11 mouse cellular contexts compared by ENCODE assay signal in genomic region chr8:122752111-122752721, GRCm38 (mm10). TPM values are rescaled to one million over a fixed set of nuclear protein-coding genes. Genes with fewer than 3 reads are reported as not detected.
DNase-seq lines count a peak whose midpoint lies in the region; ATAC-seq and TF ChIP-seq lines count a peak whose summit lies in the region.
"Had no signal": no experiment of that assay in that cellular context is flagged by ENCODE, and none has a peak within 500 bp of the region (broad histone marks: within the 10 kb centered on the region; RNA-seq: fewer than 3 reads in every experiment).

No protein-coding gene starts in this region.

- no peak overlapping the region; the same call in 1 of the 2 replicates for H3K9ac ChIP-seq in ES-E14 (ENCODE audit: insufficient read depth, low read depth, low read length, poor library complexity, severe bottlenecking)
- H3K9ac ChIP-seq in midbrain, embryonic 15.5 days, result no peak overlapping the region
- H3K9ac ChIP-seq in heart, embryonic 12.5 days, result no peak overlapping the region
- H3K9ac ChIP-seq: embryonic facial prominence, embryonic 12.5 days; limb, embryonic 13.5 days had no signal

- 81% methylated on average over 28 of the region's 29 CpGs for WGBS in midbrain, embryonic 15.5 days
- WGBS in heart, embryonic 12.5 days, result 80% methylated on average over 29 of the region's 29 CpGs

- in situ Hi-C loops in ES-E14 (cut with MboI; ENCODE audit: low sequenced_read_pairs in 2 of 2, unreplicated experiment in 2 of 2), result no loop called here

- no peaks in the 10 kb centered on the region for H3K36me3 ChIP-seq in ES-E14 (ENCODE audit: control insufficient read depth, insufficient read depth, low read length, poor library complexity, severe bottlenecking)
- H3K36me3 ChIP-seq in midbrain, embryonic 15.5 days (replicated peaks), result no peaks in the 10 kb centered on the region
- no peaks in the 10 kb centered on the region for H3K36me3 ChIP-seq in heart, embryonic 12.5 days
- H3K36me3 ChIP-seq: embryonic facial prominence, embryonic 12.5 days; limb, embryonic 13.5 days had no signal

- no peaks in the 10 kb centered on the region for H3K9me3 ChIP-seq in ES-E14 (ENCODE audit: control insufficient read depth, insufficient read depth, low read depth, low read length)
- no peaks in the 10 kb centered on the region for H3K9me3 ChIP-seq in midbrain, embryonic 15.5 days
- no peaks in the 10 kb centered on the region for H3K9me3 ChIP-seq in heart, embryonic 12.5 days (replicated peaks)
- H3K9me3 ChIP-seq: embryonic facial prominence, embryonic 12.5 days; limb, embryonic 13.5 days had no signal

- H3K27ac ChIP-seq in ES-E14 (ENCODE audit: insufficient read depth, low read depth, low read length, poor library complexity, severe bottlenecking), result no peak overlapping the region
- H3K27ac ChIP-seq in midbrain, embryonic 15.5 days, result peak overlapping the region; percentile 56
- H3K27ac ChIP-seq in heart, embryonic 12.5 days (ENCODE audit: poor library complexity, severe bottlenecking), result no peak overlapping the region
- H3K27ac ChIP-seq: embryonic facial prominence, embryonic 12.5 days; limb, embryonic 13.5 days had no signal

- peak overlapping the region; percentile 23 to 26; a peak in 2 of 4 replicates for H3K4me3 ChIP-seq in ES-E14 (ENCODE audit: insufficient read depth in 1 of 2, low read depth in 1 of 2, low read length in 2 of 2, poor library complexity in 1 of 2, severe bottlenecking in 1 of 2)
- H3K4me3 ChIP-seq in midbrain, embryonic 15.5 days, result peak overlapping the region; percentile 14
- no peak overlapping the region for H3K4me3 ChIP-seq in heart, embryonic 12.5 days
- H3K4me3 ChIP-seq: embryonic facial prominence, embryonic 12.5 days; limb, embryonic 13.5 days had no signal

- no peaks in the 10 kb centered on the region for H3K27me3 ChIP-seq in midbrain, embryonic 15.5 days (replicated peaks)
- peaks cover 73% of the 10 kb centered on the region for H3K27me3 ChIP-seq in heart, embryonic 12.5 days (replicated peaks)

- H3K4me2 ChIP-seq in midbrain, embryonic 15.5 days, result peak overlapping the region; percentile 18; the same call in 1 of the 2 replicates
- no peak overlapping the region for H3K4me2 ChIP-seq in heart, embryonic 12.5 days
- H3K4me2 ChIP-seq: embryonic facial prominence, embryonic 12.5 days; limb, embryonic 13.5 days had no signal

- peak; percentile 37; the same call in 1 of the 2 replicates for ATAC-seq in midbrain, embryonic 15.5 days (replicated peaks)
- ATAC-seq in heart, embryonic 12.5 days (ENCODE audit: insufficient number of reproducible peaks, low FRiP score), result no peak

- H3K4me1 ChIP-seq in ES-E14 (ENCODE audit: control insufficient read depth in 2 of 2, insufficient read depth in 2 of 2, low read length in 2 of 2, poor library complexity in 1 of 2), result no peaks in the 10 kb centered on the region
- peaks cover 30% of the 10 kb centered on the region for H3K4me1 ChIP-seq in midbrain, embryonic 15.5 days
- no peaks in the 10 kb centered on the region for H3K4me1 ChIP-seq in heart, embryonic 12.5 days (replicated peaks)

- no peak for DNase-seq in ES-E14 (ENCODE audit: low read depth, low spot score)
- peak; percentile 84 for DNase-seq in cerebellum, adult 11-12 months
- DNase-seq in frontal cortex, postnatal 36 days (ENCODE audit: low spot score in 2 of 2), result peak; percentile 65 to 77
- DNase-seq in adrenal gland, postnatal 25 days, result no peak
- DNase-seq in urinary bladder, postnatal 14 days (ENCODE audit: low spot score), result no peak
- no peak for DNase-seq in spleen, postnatal 10 days (ENCODE audit: low spot score in 2 of 2)
- DNase-seq: adrenal gland, adult 8-10 months had no signal

TF ChIP-seq in ES-E14, 5 proteins besides CTCF, POLR2A, EP300 and RAD21:
- TF ChIP-seq MAFK (IDR thresholded peaks at IDR 0.05; ENCODE audit: insufficient read depth, low read depth, low read length) (no peak), HCFC1 (IDR thresholded peaks at IDR 0.05; ENCODE audit: borderline replicate concordance, insufficient read depth, low read length) (no peak), ZNF384 (IDR thresholded peaks at IDR 0.05; ENCODE audit: low read depth, low read length) (no peak), ZC3H11A (IDR thresholded peaks at IDR 0.05; ENCODE audit: borderline replicate concordance, low read depth, low read length) (no peak), CHD2 (IDR thresholded peaks at IDR 0.05; ENCODE audit: low read depth, low read length) (no peak)

RNA-seq across cellular contexts. Expression of gene Acsf3, which starts 23.1 kb away (rescaled TPM):
- 11.7 and 12.4 TPM in 2 replicates for total RNA-seq in ES-E14 (2012; rRNA removed)
- 16.4 and 18.3 TPM in 2 replicates for polyA plus RNA-seq in midbrain, embryonic 15.5 days (2015; fragmentation: Nextera tagmentation; extraction: Ambion mirVana)
- total RNA-seq in adrenal gland, postnatal 25 days (2021), result 36.6 and 40.9 TPM in 2 replicates
- 14.4 and 17.3 TPM in 2 replicates for polyA plus RNA-seq in heart, embryonic 12.5 days (2016; fragmentation: Nextera tagmentation; extraction: Ambion mirVana)

RNA-seq across cellular contexts. Expression of gene Cbfa2t3, which starts 53.3 kb away (rescaled TPM):
- 0.26 and 0.36 TPM in 2 replicates for total RNA-seq in ES-E14 (2012; rRNA removed)
- 20.2 and 21.4 TPM in 2 replicates for polyA plus RNA-seq in midbrain, embryonic 15.5 days (2015; fragmentation: Nextera tagmentation; extraction: Ambion mirVana)
- total RNA-seq in adrenal gland, postnatal 25 days (2021), result 12.2 and 14.1 TPM in 2 replicates
- 6.2 TPM in 2 replicates for polyA plus RNA-seq in heart, embryonic 12.5 days (2016; fragmentation: Nextera tagmentation; extraction: Ambion mirVana)

Comparison
In these comparisons a context has a peak if more than half of its experiments do, and no peak if none do; other contexts are left out.
1. DNase-seq: peak in cerebellum, adult 11-12 months (single experiment) and frontal cortex, postnatal 36 days (2 of 2); none in ES-E14 (single experiment), adrenal gland, postnatal 25 days (single experiment), urinary bladder, postnatal 14 days (single experiment) and spleen, postnatal 10 days (0 of 2).